Mouse (Mus musculus) thymus, adult 18-20 months (tissue): ENCODE results near the gene Megf11.

Source experiments
- DNase-seq, 2 experiments: peaks; one replicate each; pipeline ENCODE4 v3.0.0; 2022; ENCODE audit warnings: mixed read lengths in 2 of 2

The Megf11 gene

DNA sequence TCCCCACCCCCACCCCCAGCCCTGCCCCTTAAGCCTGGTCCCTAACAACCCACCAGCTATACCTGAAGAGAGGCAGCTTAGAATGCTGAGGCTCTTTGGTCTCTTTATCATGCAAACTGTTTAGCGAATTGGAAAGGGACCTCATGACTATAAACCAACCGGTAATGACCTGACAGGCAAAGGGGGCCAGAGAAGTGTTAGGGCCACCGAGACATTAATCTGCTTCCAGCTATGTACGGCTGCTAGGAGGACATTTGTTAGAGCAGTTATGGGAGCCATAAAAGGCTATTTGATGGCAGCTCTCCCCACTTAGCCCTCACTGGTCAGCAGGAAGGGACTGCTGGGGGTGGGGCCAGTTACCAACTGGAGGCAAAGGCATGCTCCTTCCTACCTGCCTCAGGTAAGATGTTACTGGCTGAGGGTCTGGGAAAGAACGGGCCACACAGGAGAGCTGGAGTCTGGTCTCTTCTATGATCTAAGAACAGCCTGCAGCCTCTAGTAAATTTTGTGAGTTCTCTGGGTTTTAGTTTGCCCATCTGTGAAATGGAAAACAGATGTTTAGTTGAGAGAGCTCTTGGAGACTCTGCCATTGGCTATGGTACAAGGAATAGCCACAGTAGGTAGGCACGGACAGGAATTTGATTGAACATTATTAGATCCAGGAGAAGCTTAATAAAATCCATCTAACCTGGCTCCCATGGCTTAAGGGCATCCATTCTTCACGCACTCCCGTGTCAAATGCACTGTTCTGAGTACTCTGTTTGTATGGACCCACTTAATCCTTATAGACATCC, 183.2 kb downstream of the Megf11 start:
- no peak for DNase-seq

DNA sequence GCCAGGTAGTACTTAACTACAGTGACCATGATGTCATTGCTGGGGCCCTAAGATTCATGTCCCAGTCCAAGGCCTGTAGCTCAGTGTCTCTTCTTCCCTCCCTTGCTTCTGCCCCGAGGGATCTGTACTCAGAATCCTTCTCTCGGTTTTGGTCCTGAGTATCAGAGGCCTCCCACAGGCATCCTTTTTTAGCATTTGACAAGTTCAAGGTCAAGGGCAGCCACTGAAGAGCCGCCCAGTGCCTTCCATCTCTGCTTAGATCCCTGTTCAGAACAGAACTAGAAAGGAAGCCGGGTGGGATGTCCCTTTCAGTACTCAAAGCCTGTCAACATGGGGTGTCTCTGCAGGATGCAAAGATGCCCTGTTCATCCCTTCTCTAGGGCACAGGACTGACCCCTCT, 185.0 kb downstream of the Megf11 start:
- DNase-seq: no peak

DNA sequence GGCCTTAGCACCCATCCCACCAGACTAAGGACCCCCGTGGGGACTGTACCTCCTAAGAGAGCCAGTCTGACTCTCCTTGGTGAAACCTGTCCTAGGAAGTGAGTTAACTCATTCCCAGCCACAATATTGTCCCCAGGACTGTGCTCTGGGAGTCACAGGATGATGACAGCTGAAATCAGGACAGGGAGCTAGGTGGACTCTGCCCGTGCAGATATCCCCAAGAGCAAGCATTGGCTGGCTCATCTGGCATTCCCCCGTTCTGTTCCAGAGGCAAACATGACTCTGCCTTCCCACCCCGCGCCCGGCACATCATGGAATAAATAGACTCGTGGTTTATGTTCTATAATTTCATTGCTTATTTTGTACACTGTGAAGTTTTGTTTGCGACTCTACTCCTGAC, 185.7 kb downstream of the Megf11 start:
- no peak for DNase-seq

DNA sequence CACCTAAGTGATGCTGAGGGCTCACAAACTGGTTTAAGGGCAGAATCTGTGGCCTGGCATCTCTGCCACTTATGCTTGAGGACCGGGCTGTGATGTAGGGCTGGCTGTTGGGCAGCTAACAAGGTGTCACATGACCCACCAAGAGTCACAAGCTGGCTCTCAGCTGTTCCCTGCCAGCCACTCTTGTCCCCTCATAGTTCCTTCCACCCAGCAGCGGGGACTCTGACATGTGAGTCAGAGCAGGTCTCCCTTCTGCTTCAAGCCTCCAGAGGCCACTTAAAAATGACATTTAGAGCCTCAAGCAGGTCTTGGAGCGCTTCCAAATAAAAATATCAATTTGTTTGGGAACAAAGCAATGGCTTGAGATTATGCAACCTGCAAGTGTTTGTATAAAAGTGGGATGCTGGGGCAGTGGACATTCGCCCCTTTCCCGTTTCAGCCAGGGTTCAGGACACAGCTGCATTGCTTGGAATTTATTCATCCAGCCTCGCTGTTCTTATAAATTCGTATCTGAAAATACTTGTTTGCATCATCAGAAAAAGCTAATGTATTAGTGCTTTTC, 187.3 kb downstream of the Megf11 start:
- DNase-seq: no peak

DNA sequence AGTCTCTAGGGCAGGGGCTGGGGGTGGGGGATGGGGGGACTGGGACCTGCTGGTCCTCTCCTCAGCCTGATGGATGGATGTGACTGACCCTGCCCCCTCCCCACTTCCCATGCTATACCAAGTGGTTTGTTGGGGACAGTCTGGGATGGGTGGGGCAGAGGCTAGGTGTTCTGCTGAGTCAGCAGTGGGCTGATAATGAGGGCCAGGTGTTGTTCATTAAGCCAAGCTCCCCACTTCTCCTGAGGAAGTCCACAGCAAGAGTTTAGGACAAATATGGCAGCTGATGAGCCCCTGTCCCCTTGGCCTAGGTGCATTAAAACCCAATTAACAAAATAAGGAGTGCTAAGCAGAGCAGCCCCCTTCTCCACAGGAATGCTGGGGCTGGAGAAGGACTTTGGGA, 190.2 kb downstream of the Megf11 start:
- DNase-seq: no peak

DNA sequence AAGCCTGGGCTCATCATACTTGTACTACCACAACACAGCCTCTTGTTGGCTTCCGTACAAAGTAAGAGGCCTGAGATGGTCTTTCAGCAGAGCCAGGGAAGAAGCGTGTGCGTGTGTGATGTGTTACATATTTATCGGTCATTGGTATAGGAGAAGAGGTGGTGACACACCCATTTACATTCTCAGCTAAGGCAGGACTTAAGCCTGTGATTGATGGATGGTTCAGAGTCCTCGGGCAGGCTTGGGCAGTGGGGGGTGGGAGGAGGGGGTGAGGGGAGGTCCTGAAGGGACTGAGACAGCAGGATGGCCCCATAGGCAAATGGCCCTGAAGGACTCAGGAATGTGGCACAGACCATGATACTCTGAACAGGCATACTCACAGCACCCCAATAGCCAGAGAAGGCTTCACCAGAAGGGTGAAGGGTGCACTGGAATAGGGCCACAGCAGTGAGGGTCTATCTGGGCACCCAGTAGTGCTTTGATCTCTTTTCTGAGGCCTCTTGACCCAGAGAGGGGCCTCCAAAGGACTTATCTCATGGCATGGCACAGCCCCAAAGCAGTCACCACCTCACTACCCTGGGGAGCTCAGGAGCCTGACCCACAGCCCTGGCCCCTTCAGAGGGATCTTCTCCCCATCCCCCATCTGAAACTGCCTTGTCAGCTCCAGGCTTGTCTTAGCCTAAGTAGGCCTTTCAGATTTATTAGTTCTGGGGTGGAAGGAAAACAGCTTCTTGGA, 190.9 kb downstream of the Megf11 start:
- DNase-seq: no peak

DNA sequence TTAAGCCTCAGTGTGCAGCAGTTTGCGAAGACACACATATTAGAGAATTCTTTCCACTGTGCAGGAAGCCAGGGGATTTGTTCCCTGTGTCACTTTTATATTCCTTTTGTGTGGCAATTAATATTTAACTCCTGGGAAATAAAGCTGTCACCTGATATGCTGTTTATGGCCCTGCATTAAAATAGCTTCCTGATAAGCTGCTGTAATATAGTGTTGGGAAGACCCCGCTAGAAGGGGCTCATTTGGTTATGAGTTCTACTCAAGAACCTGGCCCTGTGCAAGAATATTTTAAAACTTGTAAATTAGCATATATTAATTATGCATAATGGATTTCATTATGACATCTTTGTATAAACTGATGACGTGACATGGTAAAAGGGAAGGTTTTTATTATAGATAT, 191.7 kb downstream of the Megf11 start:
- no peak for DNase-seq

DNA sequence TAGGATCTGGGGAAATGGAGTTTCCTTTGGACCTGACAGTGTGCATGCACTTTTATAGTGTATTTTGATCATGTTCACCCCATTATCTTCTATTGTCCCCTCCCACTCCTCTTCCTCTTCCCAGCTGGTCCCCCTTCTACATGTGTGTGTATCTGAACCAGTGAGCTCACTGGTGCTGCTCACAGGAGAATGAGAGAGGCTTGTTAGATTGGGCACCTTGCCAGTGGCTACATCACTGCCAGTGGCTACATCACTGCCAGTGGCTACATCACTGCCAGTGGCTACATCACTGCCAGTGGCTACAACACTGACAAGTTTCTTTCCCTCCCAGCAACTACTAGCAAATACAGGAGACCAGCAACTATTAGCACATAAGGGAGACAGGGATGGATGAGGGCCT, 192.6 kb downstream of the Megf11 start:
- DNase-seq: no peak

DNA sequence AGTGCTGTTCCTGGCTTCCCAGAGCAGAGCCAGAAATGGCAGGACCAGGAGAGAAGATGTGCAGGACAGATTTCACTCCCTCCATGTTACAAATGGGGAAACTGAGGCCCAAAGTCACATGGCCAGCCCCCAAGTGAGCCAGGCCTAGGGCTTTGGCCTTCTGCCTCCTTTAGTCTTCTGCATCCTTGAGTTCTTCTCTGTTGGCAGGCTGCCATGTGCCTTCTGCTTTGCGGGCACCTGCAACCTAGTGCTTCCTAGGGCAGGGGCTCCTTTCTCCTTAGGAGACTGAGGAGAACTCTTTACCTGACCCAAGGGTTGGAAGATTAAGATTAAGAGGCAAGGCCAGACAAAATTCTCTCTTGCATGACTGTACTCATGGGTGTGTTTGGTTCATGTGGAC, 193.9 kb downstream of the Megf11 start:
- DNase-seq: no peak

DNA sequence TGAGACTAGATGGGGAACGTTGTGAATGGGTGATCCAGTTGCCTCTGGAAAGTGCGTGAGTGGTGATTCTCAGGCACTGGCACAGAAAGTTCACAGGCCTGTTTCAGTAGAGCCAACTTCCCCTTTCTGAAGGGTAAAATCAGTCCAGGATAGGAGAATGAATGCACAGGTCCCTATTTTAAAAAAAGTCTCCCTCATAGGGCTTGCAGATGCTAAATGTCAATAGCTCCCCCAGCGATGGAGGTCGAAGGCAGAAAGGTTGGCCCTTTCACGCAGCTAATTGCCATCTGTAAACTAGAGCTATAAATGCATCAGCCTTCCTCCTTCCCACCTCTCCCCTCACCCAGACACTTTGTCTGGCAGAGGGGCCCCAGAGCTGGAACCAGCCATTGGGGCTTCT, 200.9 kb downstream of the Megf11 start:
- no peak for DNase-seq

DNA sequence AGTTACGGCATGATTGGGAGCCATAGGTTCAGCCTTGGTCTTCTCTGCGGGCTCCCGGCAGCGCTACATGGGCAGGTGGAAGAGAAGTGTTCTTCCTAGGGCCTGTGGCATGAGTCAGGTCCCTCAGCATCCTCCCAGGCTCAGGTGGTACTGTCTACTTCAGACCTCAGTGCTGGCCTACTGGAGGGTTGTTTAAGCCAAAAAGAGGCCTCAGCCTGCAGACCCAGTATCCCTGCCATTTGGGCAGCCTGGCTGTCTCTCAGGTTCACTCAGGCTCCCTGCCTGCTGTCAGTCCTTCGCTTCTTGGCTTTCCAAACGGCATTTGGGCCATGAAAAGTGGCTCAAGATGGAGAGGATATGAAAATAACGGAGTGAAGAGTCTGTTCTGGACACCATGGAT, 202.6 kb downstream of the Megf11 start:
- no peak for DNase-seq

DNA sequence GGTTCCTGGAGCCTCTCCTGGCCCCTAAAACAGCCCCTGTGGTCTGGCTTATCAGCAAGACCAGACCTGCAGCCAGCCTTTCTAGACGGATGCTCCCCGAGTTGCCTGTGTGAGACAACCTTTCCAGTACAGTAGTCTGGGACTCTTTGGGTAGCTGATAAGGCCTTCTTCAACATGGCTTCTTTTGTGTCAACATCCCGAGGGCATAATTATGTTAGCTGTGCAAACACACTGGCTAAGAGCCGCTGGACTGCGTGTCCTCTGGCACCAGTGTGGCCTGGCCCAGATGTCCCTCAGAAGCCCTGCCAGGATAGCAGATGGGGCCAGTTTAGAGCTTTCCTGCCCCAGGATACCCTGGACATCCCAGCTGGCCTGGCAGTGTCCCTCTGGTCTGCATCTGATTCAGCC, 205.2 kb downstream of the Megf11 start:
- no peak for DNase-seq

DNA sequence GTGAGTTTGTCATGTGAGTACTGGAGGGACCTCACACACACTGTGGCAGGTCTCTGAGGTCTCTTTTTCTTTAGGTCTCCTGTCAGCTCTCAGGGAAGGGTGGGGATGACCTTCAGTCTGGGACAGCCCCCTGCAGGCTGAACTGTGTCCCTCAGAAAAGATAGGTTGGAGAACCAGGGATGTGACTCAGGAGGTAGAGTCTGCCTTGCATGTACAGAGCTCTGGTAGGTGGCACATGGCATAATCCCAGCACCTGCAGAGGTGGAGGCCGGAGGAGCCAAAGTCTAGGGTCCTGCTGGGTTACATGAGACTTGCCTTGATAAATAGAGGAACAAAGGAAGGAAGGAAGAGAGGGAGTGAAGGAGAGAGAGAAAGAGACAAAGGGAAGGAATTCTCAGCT, 206.0 kb downstream of the Megf11 start:
- DNase-seq: no peak

DNA sequence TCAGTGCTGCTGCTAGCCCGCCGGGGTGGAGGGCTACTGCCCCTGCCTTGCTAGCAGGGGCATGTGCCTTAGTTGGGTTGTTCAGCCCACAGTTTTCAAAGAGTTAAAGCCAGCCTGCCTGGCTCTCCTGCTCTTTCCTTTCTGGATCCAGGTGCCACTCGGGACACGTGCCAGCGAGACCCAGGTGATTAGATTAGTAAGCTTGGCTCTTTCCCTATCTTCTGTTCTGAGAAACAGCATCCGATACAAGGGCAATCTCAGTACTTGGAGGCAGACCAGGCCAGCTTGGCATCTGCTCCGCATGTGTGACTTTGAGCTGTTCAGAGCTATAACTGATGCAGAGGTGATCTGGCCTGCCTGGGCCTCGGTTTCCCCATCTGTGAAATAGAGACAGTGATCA, 209.0 kb downstream of the Megf11 start:
- DNase-seq: no peak

DNA sequence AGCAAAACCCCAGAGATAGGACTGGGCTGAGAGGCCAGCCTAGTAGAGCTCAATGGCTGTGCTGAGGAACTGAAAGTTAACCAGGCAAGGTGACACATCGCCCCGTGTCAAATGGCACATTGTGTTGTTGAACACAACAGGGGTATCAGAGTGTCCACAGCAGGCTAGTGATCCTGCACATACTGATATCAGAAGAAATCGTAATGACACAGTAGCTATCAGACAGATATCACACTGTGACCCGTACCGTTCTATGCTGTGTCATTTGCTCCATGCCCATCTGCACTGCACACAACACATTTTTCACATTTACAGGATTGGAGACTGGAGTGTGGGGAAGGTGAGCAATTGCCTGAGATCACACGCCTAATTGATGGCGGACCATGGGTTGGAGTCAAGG, 213.0 kb downstream of the Megf11 start:
- no peak for DNase-seq

DNA sequence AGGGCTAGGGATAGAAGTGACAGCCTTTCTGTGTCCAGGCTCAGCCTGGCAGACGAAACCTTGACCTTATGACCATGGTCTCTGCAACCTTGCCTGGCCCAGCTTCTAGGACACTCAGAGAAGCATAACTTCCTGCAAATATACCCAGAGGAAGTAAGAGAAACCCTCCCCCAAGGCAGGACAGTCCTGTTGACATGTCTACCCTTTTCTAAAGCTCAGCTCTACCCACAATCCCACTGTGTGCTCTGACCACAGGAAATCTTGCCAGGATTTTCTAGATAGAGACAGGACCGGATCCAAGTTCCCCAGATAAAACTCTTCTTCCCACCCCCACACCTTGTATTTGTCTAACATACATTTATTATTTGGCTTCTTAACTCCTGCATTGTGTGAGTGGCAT, 215.3 kb downstream of the Megf11 start:
- no peak for DNase-seq

DNA sequence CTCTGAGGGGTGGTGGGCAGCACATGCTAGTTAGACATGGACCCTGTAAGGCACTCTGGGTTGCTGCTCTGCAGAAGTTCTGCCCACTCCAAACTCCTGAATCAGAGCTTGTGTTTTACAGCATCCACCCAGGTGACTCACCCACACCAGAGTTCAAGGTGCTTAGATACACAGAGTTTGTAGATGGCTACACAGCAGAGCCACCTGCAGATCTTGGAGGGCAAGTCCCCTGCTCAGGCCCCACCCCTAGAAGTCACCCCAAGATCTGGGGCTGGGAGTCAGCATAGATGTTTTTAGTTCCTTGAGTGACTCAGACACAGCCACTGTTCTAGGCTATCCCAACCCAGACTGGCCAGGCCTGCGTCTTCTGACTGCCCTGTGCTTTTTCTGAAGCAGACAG, 217.5 kb downstream of the Megf11 start:
- DNase-seq: no peak

DNA sequence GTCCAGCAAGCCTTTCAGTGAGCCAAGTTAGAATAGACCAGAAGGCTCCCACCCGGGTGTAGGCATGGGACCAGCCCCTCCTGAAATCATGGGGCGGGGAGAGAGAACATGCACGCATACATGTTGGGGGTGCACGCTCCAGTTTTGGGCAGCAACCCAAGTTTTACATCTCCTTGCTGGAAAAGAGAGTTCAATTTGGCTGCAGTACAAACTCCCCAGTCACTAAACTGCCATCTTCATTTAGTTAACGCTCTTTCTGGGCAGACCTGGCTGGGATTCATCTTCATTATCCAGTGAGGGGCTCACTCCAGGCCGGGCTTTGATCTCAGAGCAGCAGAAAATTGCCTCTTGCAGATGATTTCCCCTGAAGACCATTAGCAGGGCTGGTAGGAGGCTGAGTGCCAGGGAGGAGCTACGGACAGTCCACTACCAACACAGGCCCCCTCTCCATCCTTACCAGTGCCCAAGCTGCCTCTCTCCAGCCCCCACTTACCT, 218.8 kb downstream of the Megf11 start:
- no peak for DNase-seq

DNA sequence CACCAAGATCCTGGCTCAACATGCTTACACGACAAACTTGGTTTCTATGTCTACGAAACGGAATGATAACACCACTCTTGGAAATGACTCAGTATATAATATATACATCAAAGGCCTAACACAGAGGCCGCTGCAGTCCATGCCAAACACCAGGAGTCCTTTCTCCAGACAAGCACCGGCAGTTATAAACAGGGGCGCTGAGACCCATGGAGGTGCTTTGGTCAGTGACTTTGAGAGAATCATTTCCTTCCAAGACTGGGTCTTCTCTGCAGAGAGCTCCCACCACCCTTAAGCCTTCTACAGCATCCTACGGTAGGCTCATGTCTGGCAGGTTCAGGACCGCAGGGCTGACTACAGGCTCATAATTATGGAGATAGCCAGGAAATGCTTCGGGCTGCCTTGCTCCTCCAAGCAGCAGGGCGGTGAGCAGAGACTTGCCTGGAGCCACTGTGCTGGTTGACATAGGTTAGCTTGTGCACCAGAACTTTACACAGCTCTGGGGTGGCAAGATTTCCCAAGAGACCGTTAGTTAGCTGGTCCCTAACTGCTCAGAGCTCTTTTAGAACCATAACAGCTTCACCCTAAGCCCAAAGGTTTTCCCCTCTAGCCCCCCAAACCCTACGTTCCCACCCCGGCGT, 219.8 kb downstream of the Megf11 start:
- DNase-seq: no peak

DNA sequence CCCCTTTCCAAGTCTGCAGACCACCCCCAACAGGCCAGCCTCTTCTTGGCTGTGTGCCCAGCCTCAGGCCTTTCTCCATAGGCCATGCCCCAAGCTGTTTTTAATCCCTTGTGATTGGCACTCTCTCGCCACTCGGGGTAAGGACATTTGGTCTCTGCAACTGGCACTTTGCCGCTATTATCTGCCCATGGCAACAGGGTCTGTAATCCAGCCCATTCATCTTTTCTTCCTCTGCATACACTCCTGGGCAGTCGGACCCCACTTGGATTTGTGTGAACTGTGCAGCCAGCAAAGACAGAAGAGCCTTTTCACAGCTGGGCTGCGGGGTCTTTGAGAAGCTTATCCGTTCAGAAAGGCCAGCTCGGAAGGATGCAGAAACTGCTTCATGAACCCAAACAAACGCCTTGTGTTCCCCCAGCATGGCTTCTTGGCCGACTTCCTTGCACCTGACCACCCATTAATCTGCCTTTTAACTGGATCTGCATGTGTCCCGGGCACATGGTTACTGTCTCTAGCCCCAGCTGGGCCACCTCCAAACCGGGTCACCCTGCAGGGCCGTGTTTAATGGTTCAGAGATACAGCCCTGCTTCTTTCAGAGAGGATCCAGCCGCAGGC, 220.4 kb downstream of the Megf11 start:
- DNase-seq: no peak

DNA sequence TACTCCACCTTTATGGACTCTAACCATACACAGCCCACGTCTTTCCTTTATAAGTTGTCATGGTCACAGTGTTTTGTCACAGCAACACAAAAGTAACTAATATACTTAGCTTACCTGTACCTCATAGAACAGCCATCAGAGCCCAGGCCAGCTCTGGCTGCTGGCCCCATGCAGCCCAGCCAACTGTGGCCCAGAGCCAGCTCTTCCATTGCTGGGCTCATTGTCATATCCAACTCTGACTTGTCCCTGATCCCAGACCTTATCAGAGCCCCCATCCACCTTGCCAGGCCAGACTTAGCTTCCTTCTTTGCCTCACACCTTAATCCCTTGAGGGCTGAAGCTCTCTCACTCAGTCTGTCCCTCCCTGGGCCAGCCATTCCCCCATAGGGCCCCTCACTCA, 221.6 kb downstream of the Megf11 start:
- DNase-seq: no peak

DNA sequence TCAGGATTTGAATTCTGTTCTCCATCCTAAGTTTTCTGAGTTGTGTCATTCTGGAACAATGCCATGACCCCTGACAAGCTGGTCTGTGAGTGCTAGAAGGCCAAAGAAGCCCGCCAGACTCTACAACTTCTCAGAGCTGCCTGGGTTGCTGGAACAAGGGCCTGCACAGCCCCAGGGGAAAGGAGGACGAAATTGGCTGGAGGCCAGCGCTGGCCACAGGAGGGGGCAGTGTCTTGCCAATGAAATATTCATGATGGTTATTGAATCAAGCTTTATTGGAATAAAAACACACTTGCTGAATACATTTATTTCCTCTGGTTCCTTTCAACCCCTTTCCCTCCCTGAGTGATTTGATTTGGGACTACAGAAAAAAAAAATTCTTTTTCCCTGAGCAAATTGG, 224.1 kb downstream of the Megf11 start:
- DNase-seq: no peak
